Mouse (Mus musculus) ZHBTc4 (cell line): ENCODE data around the gene Ppargc1a.
A peak's percentile ranks its signal among the peaks of the same experiment; 100 is the strongest.

Experiments
- DNase-seq: peaks from one replicate; pipeline ENCODE4 v3.0.0-alpha.2; 2011; ENCODE audit warnings: low read depth, low spot score

Gene Ppargc1a

DNA sequence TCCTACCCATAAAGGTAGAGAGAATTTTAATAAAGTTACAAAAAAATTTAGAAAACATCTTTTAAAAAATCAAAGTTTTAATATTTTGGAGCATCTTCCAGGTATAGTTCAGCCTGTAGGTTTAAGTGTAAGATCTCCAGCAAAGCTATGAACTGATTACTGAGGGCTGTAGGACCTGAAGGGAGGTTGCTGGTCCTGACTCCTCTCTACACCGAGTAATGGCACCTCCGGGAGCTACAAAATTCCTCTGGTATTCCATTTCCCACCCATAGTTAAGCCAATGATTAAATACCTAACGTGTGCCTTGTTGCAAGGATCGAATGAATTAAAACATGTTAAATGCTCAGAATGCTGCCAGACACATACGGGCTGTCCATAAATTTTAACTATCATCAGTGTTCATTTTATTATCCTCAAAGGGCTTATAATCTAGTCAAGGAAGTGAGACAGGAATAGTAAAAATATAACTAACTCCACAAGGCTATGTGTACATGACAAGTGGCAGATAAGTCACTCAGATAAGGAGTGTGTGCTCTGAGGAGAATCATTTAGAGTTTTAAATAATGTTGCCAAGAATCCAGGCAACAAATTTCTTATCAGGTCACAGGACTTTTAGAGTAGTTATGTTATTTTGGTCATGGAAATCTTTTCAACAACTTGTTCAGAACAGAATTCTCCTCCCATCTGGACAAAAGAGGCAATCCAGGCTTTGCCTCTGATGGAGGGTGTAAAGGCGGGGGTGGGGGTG lies 49.9 kb downstream of the Ppargc1a start:
- no peak for DNase-seq

DNA sequence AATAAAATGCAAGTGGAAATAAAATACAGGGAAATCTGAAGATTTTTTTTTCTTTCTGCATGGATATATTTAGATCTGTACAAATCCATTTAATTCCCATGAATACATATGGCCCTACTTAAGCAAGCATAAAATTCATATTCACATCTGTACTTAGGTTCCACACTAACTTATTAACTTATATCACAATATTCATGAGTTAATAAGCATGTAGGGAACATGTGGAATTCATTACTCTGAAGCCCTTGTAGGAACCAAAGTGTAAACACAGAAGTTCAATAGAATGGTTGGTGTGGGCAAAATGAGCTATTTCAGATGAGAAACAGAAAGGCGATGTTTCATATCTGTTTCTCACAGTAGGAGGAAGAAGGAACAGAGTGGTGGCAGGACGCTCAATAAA lies 62.9 kb downstream of the Ppargc1a start:
- no peak for DNase-seq

DNA sequence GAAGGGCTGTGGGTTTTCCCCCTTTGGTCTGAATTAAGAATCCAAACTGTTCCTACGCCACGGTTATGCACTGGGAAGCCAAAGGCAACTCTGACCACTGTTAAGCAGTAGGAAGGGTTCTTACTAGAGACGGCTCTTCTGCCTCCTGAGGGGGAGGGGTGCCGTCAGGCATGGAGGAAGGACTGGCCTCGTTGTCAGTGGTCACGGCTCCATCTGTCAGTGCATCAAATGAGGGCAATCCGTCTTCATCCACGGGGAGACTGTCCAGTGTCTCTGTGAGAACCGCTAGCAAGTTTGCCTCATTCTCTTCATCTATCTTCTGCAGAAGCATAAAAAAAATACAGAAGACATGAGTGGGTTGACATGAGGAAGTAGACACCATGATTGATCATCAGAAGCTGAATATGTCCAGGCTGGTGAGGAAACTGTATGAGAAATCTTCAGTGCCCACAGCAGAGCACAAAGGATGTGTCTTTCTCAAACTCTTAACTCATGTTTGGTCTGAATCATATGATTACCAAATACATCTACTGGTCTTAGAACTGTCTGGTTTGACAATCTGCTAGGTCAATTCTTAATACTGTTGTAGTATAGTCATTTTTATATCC lies 69.5 kb downstream of the Ppargc1a start:
- DNase-seq, result no peak

DNA sequence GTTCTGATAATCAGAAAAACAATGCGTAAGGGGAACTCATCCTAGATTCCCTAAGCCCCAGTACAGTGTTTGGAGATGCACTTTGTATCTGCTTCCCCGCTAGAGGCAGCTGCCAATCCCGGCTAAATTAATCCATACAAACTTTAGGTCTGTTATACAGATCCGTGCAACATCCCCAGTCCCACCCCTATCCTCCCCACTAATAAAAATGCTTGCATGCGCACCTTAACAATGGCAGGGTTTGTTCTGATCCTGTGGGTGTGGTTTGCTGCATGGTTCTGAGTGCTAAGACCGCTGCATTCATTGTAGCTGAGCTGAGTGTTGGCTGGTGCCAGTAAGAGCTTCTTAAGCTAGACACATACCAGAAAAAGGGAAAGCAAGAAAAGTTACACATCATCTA lies 72.1 kb downstream of the Ppargc1a start:
- peak; percentile 5 for DNase-seq

- peak; percentile 3 for DNase-seq
Measured at GRCm38 (mm10) chr5:51494358-51494876, 73.1 kb downstream of the Ppargc1a start.

DNA sequence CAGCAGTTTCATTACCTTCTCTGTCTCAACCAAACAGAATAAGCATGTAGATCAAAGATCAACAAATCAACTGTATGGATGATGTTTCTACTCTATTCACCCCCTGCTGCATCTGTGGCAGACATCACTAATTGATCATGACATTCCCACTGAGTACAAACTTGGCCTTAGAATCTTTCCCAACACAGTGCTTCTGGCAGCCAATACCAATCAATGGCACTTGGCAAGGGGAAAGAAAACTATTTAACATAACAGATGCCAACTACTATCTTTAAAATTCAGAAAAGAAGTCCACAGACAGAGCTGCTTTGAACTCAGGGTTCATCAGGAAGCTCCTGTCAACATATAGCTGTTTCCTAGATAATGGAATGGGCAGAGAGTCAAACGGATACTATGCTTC lies 83.8 kb downstream of the Ppargc1a start:
- DNase-seq, result no peak

DNA sequence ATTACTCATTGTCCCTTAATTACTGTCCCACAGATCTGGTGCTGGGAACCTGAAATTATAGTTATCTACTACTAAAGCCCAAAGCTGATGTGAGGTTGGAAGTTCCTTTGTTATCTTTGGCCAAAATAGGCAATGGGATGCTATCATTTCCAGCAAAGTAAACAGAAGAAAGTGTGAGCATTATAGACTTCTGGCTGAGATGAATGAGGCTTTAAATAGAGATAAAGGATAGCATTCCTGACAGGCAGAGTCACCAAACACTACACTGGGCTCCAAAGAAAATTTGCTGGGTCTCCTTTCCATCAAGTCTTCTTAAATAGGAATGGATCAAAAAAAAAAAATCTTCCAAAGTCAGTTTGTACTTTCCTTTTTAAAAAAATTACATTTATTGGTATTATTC lies 87.7 kb downstream of the Ppargc1a start:
- DNase-seq, result no peak

DNA sequence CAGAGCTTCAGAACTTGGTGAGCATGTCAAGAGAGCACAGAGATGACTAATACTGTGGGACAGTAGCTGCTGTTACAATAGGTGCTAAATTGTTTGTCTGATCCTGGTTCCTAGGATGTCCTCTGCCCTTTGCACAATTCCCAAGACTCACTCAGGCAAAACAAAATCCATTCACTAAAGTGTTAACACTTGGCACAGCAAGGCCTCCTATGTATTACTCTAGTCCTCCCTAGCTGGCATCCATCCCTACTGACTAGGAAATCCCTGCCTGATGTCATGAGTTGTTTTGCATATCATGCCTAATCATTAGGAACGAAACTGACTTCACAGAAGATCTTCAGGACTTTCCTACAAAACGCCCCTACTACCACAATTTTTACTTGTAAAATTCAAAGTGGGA lies 88.1 kb downstream of the Ppargc1a start:
- no peak for DNase-seq

DNA sequence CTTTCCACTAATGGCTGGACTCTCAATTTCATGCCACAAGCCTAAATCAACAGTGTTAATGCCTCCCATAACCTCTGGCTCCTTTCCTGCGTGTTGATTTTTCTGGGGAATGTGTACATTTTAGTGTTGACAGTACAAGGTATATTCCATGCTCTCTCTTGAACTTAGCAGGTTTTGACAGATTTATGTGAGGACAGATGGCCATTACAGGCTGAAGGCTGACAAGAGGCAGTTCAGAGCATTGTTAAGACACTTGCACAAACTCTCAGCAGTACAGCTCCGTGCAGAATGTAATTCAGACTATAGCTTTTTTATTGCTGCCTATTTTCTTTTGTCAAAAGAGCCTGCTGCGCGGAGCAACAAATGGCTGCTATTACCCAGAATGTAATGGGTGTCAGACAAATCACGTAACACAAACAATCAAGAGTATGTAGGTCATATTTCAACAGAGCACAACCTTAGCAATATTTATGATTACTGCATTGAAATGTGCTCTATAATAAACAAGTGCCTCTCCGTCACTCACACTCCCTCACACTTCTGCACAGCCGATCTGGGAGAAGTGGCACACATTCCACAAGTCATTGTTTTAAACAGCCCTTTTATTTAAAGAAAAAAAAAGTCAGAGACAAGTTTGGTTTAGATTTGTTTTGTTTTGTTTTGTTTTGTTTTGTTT lies 89.1 kb downstream of the Ppargc1a start:
- no peak for DNase-seq

DNA sequence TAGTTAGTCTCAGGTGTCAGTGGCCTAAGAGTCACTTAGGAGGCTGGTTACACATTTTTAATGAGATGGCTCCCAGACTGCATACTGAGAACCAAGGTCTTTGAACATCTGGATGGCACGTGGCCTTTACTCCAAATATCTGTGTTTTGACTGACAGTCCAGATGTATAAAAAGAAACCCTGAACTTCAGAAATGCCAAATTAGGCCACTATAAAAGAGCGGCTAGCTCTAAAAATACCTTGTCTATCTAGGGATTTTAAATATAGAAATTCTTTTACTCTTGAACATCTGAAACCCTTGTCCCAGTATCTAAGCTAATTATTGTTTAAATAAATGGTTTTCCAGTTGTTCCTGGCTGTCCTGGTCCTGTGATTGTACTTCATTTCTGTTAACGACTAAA lies 90.4 kb downstream of the Ppargc1a start:
- DNase-seq, result no peak

DNA sequence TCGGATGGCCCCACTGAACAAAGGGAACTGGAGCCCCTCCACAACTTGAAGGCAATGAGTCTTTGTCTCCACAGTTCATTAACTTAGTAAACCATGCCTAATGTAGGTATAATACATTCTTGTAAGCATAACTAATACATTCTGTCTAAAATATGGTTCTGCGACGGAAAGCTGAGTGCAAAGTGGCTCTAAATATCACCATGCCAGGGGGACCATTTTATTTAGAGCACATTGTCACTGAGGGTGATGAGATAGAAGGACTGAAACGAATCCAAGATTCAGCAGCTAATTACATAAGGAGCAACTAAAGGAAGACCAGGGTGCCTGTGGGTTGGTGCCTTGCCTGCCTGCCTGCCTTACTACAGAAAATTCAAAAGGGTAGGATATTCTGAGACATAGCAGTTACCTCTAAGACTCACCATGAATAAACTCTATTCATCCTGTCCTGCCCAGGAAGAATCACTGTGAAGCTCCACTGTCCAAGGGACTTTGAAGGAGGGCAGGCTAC lies 92.4 kb downstream of the Ppargc1a start:
- DNase-seq, result no peak

DNA sequence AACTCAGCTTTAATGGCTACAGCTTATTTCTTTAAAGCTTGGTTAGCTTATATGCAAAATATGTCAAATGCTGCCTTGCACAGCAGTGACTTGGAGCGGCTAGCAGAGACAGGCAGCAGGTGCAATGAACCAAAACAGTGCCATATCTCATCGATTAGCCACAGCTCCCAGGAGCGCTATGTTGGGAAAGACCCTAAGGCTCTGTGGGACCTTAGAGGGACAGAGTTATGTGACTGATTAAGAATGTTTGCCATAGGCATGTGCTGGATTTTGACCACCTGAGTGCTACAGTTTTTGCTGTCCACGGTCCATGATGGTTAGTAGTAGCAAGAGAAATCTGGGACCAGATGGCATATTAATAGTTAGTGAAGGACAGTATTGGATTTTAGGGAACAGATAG lies 95.9 kb downstream of the Ppargc1a start:
- no peak for DNase-seq

DNA sequence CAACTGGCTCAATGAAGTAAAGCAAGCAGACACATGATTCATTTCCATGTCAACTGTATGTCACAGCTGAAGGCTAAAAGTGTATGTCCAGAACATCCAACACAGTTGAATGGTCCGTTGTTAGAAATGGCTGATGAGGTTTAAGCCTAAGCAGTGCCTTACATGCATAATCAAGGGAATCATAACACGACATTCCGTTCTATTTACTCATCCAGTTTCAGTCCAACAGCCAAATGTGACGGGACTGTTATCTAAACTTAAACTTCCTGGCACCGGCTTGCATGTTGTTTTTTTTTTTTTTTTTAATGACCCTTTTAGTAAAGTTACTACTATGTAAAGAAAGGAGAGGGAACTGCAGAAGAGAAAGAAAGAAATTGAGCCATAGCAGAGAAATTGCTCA lies 101.5 kb downstream of the Ppargc1a start:
- no peak for DNase-seq

GRCm38 (mm10) chr5:51452033-51452432 lies 115.5 kb downstream of the Ppargc1a start:
- DNase-seq, result peak; percentile 35

DNA sequence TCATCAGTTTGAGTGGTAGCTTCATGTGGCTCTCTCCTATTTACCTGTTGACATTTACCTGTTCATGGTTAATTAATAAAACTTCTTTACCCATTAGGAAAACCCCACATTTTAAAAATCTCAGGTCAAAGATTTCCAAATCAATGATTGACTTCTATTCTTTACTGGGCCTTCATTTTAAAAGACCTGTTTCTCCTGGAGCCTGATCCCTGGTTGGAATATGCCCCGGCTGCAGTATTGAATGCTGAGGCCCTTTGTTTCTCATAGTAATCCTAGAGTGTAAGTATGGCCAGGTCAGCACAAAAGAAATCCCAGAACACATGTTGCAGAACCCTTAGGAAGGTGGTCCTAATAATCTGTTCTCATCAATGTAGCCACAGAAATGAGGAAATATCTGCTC lies 119.9 kb downstream of the Ppargc1a start:
- DNase-seq, result no peak

- no peak for DNase-seq
Measured at GRCm38 (mm10) chr5:51446299-51447090, 121.0 kb downstream of the Ppargc1a start.

DNA sequence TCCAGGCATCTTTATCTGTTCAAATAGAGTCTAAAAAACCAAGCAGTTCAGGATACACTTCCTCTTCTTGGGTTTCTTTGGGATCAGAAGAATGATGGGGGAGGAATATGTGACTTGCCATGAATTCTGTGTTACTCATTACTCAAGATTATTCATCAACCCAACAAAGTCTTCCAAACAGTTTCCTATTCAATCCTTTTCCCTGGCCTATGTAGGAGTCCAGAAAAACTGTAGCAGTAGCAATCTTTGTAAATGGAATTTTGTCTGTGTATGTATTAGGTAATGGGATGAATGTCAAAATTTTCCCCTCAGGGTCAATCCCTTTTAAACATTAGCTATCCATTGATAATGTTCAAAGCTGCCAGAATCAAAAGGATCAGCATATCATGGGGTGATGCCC lies 121.8 kb downstream of the Ppargc1a start:
- no peak for DNase-seq

DNA sequence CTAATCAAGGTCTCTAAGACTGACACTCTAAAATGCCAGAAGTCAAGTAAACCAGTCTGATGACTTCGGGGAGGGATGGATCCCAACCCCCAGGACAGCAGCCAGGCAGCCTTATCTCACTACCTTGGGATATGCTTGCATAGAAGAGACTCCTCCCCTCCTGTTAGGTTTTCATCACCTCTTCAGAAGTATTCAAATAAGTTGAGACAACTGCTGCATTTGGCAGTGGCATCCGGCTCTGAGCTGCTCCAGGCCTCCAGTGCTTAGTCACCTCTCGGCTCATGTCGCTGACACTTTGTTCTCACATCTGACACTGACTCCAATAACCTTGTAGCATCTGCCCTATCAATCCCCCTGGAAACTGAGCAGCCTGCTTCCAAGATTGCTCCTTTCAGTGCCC lies 127.8 kb downstream of the Ppargc1a start:
- DNase-seq, result peak; percentile 4

DNA sequence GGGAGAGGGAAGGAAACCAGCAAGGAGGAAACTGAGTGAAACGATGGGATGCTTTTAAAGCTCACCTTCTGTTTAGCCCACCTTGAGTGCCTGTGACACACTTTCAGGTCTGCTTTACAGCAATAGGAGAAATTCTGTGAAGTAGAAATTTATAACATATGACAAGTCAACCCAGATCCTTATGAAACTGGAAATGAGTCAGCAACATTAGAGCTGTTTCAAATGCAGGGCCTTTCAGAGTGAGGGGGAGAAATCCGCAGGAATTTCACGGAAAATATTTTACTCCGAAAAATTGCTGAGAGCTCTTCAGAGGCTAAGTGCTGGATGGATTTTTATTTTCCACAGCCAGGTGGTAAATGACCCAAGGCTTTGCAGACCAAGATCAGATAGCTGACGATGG lies 133.6 kb downstream of the Ppargc1a start:
- DNase-seq, result no peak

- no peak for DNase-seq
Measured at GRCm38 (mm10) chr5:51432532-51432931, 135.0 kb downstream of the Ppargc1a start.

DNA sequence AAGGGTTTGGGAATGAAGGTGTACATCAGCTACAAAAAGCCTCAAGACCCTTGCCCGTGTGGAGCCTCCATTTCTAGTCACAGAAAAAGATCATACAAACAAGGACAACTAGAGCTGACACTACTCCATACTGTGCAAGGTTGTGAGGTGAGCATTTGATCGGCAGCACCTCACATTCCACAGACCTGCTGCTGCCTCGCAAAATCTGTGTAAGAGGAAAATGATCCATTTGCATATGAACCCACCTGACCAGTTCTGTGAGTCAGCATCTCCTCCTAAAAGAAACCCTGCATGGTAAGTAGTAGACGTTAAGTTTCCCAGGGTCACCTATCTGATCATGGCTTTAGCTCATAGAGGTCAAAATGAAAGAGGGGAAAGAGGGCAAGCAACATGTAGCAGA lies 135.5 kb downstream of the Ppargc1a start:
- no peak for DNase-seq

DNA sequence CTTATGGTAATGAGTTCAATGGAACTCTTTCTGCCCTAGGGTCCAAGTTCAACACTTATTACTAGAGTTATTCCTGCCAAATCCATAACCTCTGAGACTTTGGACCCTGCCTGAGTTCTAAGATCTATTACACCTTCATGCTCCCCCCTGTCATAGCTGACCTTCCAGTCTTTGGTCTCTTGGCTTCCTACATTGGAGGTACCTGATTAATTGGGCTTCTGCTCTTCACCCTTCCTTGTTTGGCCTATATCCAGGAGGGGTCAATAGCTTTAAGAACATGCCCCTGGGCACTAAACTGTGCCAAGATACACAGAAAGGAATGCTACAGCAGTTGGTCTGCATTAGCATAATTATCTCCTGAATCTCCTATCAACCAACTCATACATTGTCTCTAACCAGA lies 141.1 kb downstream of the Ppargc1a start:
- no peak for DNase-seq
